Mouse (Mus musculus): ENCODE data around the gene Grwd1. TPM values are rescaled to one million over a fixed set of nuclear protein-coding genes. Genes with fewer than 3 reads are reported as not detected.

Gene Grwd1
- polyA plus RNA-seq, 1 experiment from 2014 or later, result 16.4 TPM

DNA sequence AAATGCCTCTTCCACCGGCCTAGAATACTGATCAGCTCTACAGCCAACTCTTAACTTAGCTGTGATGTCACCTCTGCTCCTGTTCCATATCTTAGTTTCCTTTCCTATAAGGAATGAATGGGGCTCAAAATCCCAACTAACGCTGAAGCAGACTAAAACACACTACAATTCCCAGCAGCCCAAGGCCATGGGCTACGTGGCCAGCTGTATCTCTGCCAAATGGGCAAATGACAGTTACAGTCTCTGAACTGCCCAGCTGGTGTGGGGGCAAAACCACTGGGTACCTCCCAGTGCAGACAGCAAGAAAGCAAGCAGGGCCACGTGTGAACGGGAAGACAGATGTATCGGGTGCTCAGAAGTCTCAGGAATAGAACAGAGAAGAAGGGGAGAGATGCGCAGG is 4.1 kb downstream of the Grwd1 start:
- H3K36me3 ChIP-seq (ENCODE audit: control insufficient read depth, insufficient read depth), result peaks cover 42% of the 10 kb centered on the region
- no peak overlapping the region for H3K9ac ChIP-seq (ENCODE audit: low read depth, low read length)
- H3K9me3 ChIP-seq (ENCODE audit: control insufficient read depth), result no peaks in the 10 kb centered on the region
- no peak overlapping the region for H3K4me3 ChIP-seq (ENCODE audit: low read depth, low read length)
- no peaks in the 10 kb centered on the region for H3K4me1 ChIP-seq (replicated peaks; ENCODE audit: control insufficient read depth, insufficient read depth, low read length)
- TF ChIP-seq CTCF (IDR thresholded peaks at IDR 0.05; ENCODE audit: low read depth), result no peak
- 90% methylated on average over 7 of the region's 7 CpGs for WGBS
- no peak overlapping the region for H3K27ac ChIP-seq (ENCODE audit: low read depth, low read length)
- H3K27me3 ChIP-seq (replicated peaks; ENCODE audit: control insufficient read depth, insufficient read depth, low read length), result peaks cover 5% of the 10 kb centered on the region; the same call in 1 of the 2 replicates
- ATAC-seq, result no peak
- H3K4me2 ChIP-seq (replicated peaks; ENCODE audit: low read depth), result no peak overlapping the region

GRCm38 (mm10) chr7:45824598-45824997 is 6.1 kb downstream of the Grwd1 start, which contains the start of gene Kcnj14:
Kcnj14 (minus strand) TSS chr7:45824782.
- ATAC-seq, result no peak
- 69% methylated on average over 7 of the region's 7 CpGs for WGBS
- no peaks in the 10 kb centered on the region for H3K9me3 ChIP-seq (ENCODE audit: control insufficient read depth)
- H3K27ac ChIP-seq (ENCODE audit: low read depth, low read length), result no peak within 1 kb of the TSS
- no peak within 1 kb of the TSS for H3K9ac ChIP-seq (ENCODE audit: low read depth, low read length)
- H3K36me3 ChIP-seq (ENCODE audit: control insufficient read depth, insufficient read depth), result peaks cover 42% of the 10 kb centered on the region
- H3K4me2 ChIP-seq (replicated peaks; ENCODE audit: low read depth), result no peak within 1 kb of the TSS
- TF ChIP-seq CTCF (IDR thresholded peaks at IDR 0.05; ENCODE audit: low read depth), result no peak
- H3K4me1 ChIP-seq (replicated peaks; ENCODE audit: control insufficient read depth, insufficient read depth, low read length), result no peaks in the 10 kb centered on the region
- no peaks in the 10 kb centered on the region for H3K27me3 ChIP-seq (replicated peaks; ENCODE audit: control insufficient read depth, insufficient read depth, low read length)
- H3K4me3 ChIP-seq (ENCODE audit: low read depth, low read length), result no peak within 1 kb of the TSS

DNA sequence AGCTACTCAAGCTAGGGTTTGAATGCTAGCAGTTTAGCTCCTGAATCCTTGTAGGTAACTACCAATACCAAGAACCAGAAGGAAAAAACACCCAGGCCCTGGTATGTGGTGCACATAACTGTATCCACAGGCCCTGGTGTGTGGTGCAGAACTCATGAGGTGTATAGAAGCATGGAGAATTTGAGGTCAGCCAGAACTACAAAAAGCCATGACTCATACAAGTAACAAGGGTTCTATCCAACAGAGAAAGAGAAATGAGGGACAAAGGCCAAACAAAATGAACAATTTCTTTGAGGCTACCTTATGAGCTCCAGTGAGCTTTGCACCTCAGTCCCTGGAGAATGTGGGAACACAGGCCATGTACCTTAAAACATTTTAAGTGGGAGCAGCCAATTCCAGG is 9.8 kb downstream of the Grwd1 start:
- Histone ChIP-seq H3K27ac (ENCODE audit: low read depth, low read length) (no peak overlapping the region), H3K36me3 (ENCODE audit: control insufficient read depth, insufficient read depth) (peaks cover 11% of the 10 kb centered on the region), H3K4me3 (ENCODE audit: low read depth, low read length) (no peak overlapping the region), H3K9ac (ENCODE audit: low read depth, low read length) (no peak overlapping the region), H3K4me2 (replicated peaks; ENCODE audit: low read depth) (no peak overlapping the region), H3K27me3 (replicated peaks; ENCODE audit: control insufficient read depth, insufficient read depth, low read length) (no peaks in the 10 kb centered on the region), H3K9me3 (ENCODE audit: control insufficient read depth) (no peaks in the 10 kb centered on the region), H3K4me1 (replicated peaks; ENCODE audit: control insufficient read depth, insufficient read depth, low read length) (no peaks in the 10 kb centered on the region)
- TF ChIP-seq CTCF (IDR thresholded peaks at IDR 0.05; ENCODE audit: low read depth), result no peak
- no peak for ATAC-seq

GRCm38 (mm10) chr7:45819843-45820242 is 10.9 kb downstream of the Grwd1 start:
- Histone ChIP-seq H3K9ac (ENCODE audit: low read depth, low read length) (no peak overlapping the region), H3K27ac (ENCODE audit: low read depth, low read length) (no peak overlapping the region), H3K27me3 (replicated peaks; ENCODE audit: control insufficient read depth, insufficient read depth, low read length) (no peaks in the 10 kb centered on the region), H3K4me1 (replicated peaks; ENCODE audit: control insufficient read depth, insufficient read depth, low read length) (no peaks in the 10 kb centered on the region), H3K4me2 (replicated peaks; ENCODE audit: low read depth) (peak overlapping the region; percentile 24; the same call in 1 of the 2 replicates), H3K4me3 (ENCODE audit: low read depth, low read length) (no peak overlapping the region), H3K36me3 (ENCODE audit: control insufficient read depth, insufficient read depth) (peaks cover under 1% of the 10 kb centered on the region; the same call in 1 of the 2 replicates), H3K9me3 (ENCODE audit: control insufficient read depth) (no peaks in the 10 kb centered on the region)
- TF ChIP-seq CTCF (IDR thresholded peaks at IDR 0.05; ENCODE audit: low read depth), result no peak
- WGBS, result 26% methylated on average over 25 of the region's 25 CpGs
- ATAC-seq, result no peak

- no peak overlapping the region for H3K27ac ChIP-seq (ENCODE audit: low read depth, low read length)
- H3K9ac ChIP-seq (ENCODE audit: low read depth, low read length), result no peak overlapping the region
- no peak overlapping the region for H3K4me2 ChIP-seq (replicated peaks; ENCODE audit: low read depth)
- peaks cover 7% of the 10 kb centered on the region; the same call in 1 of the 2 replicates for H3K4me1 ChIP-seq (replicated peaks; ENCODE audit: control insufficient read depth, insufficient read depth, low read length)
- ATAC-seq, result no peak
- 67% methylated on average over 2 of the region's 2 CpGs for WGBS
- no peaks in the 10 kb centered on the region for H3K9me3 ChIP-seq (ENCODE audit: control insufficient read depth)
- no peaks in the 10 kb centered on the region for H3K27me3 ChIP-seq (replicated peaks; ENCODE audit: control insufficient read depth, insufficient read depth, low read length)
- H3K36me3 ChIP-seq (ENCODE audit: control insufficient read depth, insufficient read depth), result peaks cover 16% of the 10 kb centered on the region
- no peak for TF ChIP-seq CTCF (IDR thresholded peaks at IDR 0.05; ENCODE audit: low read depth)
- no peak overlapping the region for H3K4me3 ChIP-seq (ENCODE audit: low read depth, low read length)
Observed at GRCm38 (mm10) chr7:45815984-45816351, 14.8 kb downstream of the Grwd1 start.

GRCm38 (mm10) chr7:45815323-45815983 is 15.3 kb downstream of the Grwd1 start:
- Histone ChIP-seq H3K4me1 (replicated peaks; ENCODE audit: control insufficient read depth, insufficient read depth, low read length) (peaks cover 7% of the 10 kb centered on the region; the same call in 1 of the 2 replicates), H3K4me3 (ENCODE audit: low read depth, low read length) (no peak overlapping the region), H3K9me3 (ENCODE audit: control insufficient read depth) (no peaks in the 10 kb centered on the region), H3K27me3 (replicated peaks; ENCODE audit: control insufficient read depth, insufficient read depth, low read length) (no peaks in the 10 kb centered on the region), H3K27ac (ENCODE audit: low read depth, low read length) (no peak overlapping the region), H3K4me2 (replicated peaks; ENCODE audit: low read depth) (no peak overlapping the region), H3K36me3 (ENCODE audit: control insufficient read depth, insufficient read depth) (peaks cover 21% of the 10 kb centered on the region), H3K9ac (ENCODE audit: low read depth, low read length) (no peak overlapping the region)
- WGBS, result 76% methylated on average over 10 of the region's 10 CpGs
- no peak for ATAC-seq
- TF ChIP-seq CTCF (IDR thresholded peaks at IDR 0.05; ENCODE audit: low read depth), result no peak
